Mouse (Mus musculus) liver, embryonic 12.5 days (tissue): ENCODE results near the gene Aarsd1. TPM values are rescaled to one million over a fixed set of nuclear protein-coding genes. Genes with fewer than 3 reads are reported as not detected.
A peak's percentile ranks its signal among the peaks of the same experiment; 100 is the strongest.
"Not testable (repeated sequence)": the region's sequence is repeated elsewhere in the genome, so short reads cannot be mapped to it uniquely, and the experiment has no call there.

ENCODE experiments used
- ATAC-seq: fragments of 200-750 bp; cut with Nextera tagmentation; 2 replicates; pipeline ENCODE4 v1.8.0; 2017; ENCODE audit warnings: moderate number of reproducible peaks, mild to moderate bottlenecking, moderate library complexity
- H3K27ac ChIP-seq: fragments of 300-500 bp; sonication (generic); 2 replicates; pipeline ENCODE4 v1.5.1; 2016; ENCODE audit warnings: mild to moderate bottlenecking
- H3K27me3 ChIP-seq: fragments of 300-500 bp; sonication (generic); replicated peaks from 2 replicates; pipeline ENCODE4 v1.6.1; 2016; ENCODE audit warnings: mild to moderate bottlenecking, moderate library complexity
- H3K36me3 ChIP-seq: fragments of 300-500 bp; sonication (generic); 2 replicates; pipeline ENCODE4 v1.6.1; 2016; ENCODE audit warnings: mild to moderate bottlenecking, moderate library complexity
- H3K4me1 ChIP-seq: fragments of 300-500 bp; sonication (generic); 2 replicates; pipeline ENCODE4 v1.6.1; 2016
- H3K4me2 ChIP-seq: fragments of 300-500 bp; sonication (generic); 2 replicates; pipeline ENCODE4 v1.6.1; 2016; ENCODE audit warnings: mild to moderate bottlenecking, moderate library complexity
- H3K4me3 ChIP-seq: fragments of 300-500 bp; sonication (generic); 2 replicates; pipeline ENCODE4 v1.5.1; 2016; ENCODE audit warnings: mild to moderate bottlenecking, moderate library complexity
- H3K9ac ChIP-seq: fragments of 300-500 bp; sonication (generic); 2 replicates; pipeline ENCODE4 v1.6.1; 2016; ENCODE audit warnings: mild to moderate bottlenecking, moderate library complexity
- H3K9me3 ChIP-seq: fragments of 300-500 bp; sonication (generic); replicated peaks from 2 replicates; pipeline ENCODE4 v1.6.1; 2016; ENCODE audit warnings: mild to moderate bottlenecking, moderate library complexity
- WGBS: fragments of 180-500 bp; shearing (Covaris S2); methylation state at CpG from one replicate; pipeline ENCODE4 v1.1.7; 2016; ENCODE audit not compliant: insufficient replicate concordance; 5-methylcytosine and 5-hydroxymethylcytosine counted together
- polyA plus RNA-seq: library from polyadenylated mRNA; unstranded; fragments of >200 nt; fragmentation: Nextera tagmentation; extraction: Ambion mirVana; gene quantifications from 2 replicates; pipeline ENCODE4 v1.2.1, GENCODE M21; 2016

Aarsd1 gene
- polyA plus RNA-seq, 1 experiment from 2014 or later, result 72.7 TPM

GRCm38 (mm10) chr11:101457631-101458030 is 40.2 kb upstream of the Aarsd1 start:
- peaks cover 70% of the 10 kb centered on the region for H3K36me3 ChIP-seq
- no peaks in the 10 kb centered on the region for H3K27me3 ChIP-seq
- no peak overlapping the region for H3K4me3 ChIP-seq
- peaks cover 24% of the 10 kb centered on the region for H3K4me1 ChIP-seq
- ATAC-seq, result no peak
- H3K9me3 ChIP-seq, result no peaks in the 10 kb centered on the region
- H3K27ac ChIP-seq, result no peak overlapping the region
- no peak overlapping the region for H3K4me2 ChIP-seq
- no peak overlapping the region for H3K9ac ChIP-seq
- WGBS, result 81% methylated on average over 9 of the region's 9 CpGs

GRCm38 (mm10) chr11:101455627-101456026 is 38.2 kb upstream of the Aarsd1 start:
- H3K27ac ChIP-seq, result no peak overlapping the region
- H3K9ac ChIP-seq, result no peak overlapping the region
- H3K4me1 ChIP-seq, result peaks cover 36% of the 10 kb centered on the region
- ATAC-seq, result no peak
- no peak overlapping the region for H3K4me2 ChIP-seq
- WGBS, result 79% methylated on average over 7 of the region's 7 CpGs
- H3K36me3 ChIP-seq, result peaks cover 53% of the 10 kb centered on the region
- no peak overlapping the region for H3K4me3 ChIP-seq
- no peaks in the 10 kb centered on the region for H3K27me3 ChIP-seq
- no peaks in the 10 kb centered on the region for H3K9me3 ChIP-seq

GRCm38 (mm10) chr11:101454702-101455101 is 37.3 kb upstream of the Aarsd1 start:
- no peaks in the 10 kb centered on the region for H3K9me3 ChIP-seq
- no peak overlapping the region for H3K4me3 ChIP-seq
- peaks cover 38% of the 10 kb centered on the region for H3K4me1 ChIP-seq
- WGBS, result 83% methylated on average over 6 of the region's 6 CpGs
- ATAC-seq, result no peak
- no peak overlapping the region for H3K4me2 ChIP-seq
- no peak overlapping the region for H3K9ac ChIP-seq
- H3K36me3 ChIP-seq, result peaks cover 44% of the 10 kb centered on the region
- no peak overlapping the region for H3K27ac ChIP-seq
- H3K27me3 ChIP-seq, result no peaks in the 10 kb centered on the region

- no peak overlapping the region for H3K9ac ChIP-seq
- 53% methylated on average over 10 of the region's 10 CpGs for WGBS
- H3K4me3 ChIP-seq, result no peak overlapping the region; the same call in 1 of the 2 replicates
- no peaks in the 10 kb centered on the region for H3K27me3 ChIP-seq
- no peak overlapping the region for H3K27ac ChIP-seq
- H3K36me3 ChIP-seq, result peaks cover 19% of the 10 kb centered on the region
- no peaks in the 10 kb centered on the region for H3K9me3 ChIP-seq
- H3K4me1 ChIP-seq, result peaks cover 52% of the 10 kb centered on the region
- ATAC-seq, result no peak
- no peak overlapping the region for H3K4me2 ChIP-seq
Observed at GRCm38 (mm10) chr11:101452093-101452774, 34.8 kb upstream of the Aarsd1 start.

- ATAC-seq, result no peak
- peaks cover 52% of the 10 kb centered on the region for H3K4me1 ChIP-seq
- no peaks in the 10 kb centered on the region for H3K9me3 ChIP-seq
- H3K4me3 ChIP-seq, result no peak overlapping the region; the same call in 1 of the 2 replicates
- peaks cover 13% of the 10 kb centered on the region for H3K36me3 ChIP-seq
- no peaks in the 10 kb centered on the region for H3K27me3 ChIP-seq
- H3K9ac ChIP-seq, result no peak overlapping the region
- H3K4me2 ChIP-seq, result no peak overlapping the region
- H3K27ac ChIP-seq, result no peak overlapping the region
- 89% methylated on average over 10 of the region's 10 CpGs for WGBS
Observed at GRCm38 (mm10) chr11:101451536-101451935, 34.1 kb upstream of the Aarsd1 start.

GRCm38 (mm10) chr11:101450394-101450793 is 33.0 kb upstream of the Aarsd1 start:
- WGBS, result 79% methylated on average over 3 of the region's 3 CpGs
- no peaks in the 10 kb centered on the region for H3K27me3 ChIP-seq
- H3K4me2 ChIP-seq, result 0 out of 2 replicates have a peak overlapping the region, but pooled peaks have one; percentile 8
- no peak for ATAC-seq
- H3K4me3 ChIP-seq, result no peak overlapping the region
- H3K4me1 ChIP-seq, result peaks cover 56% of the 10 kb centered on the region
- H3K36me3 ChIP-seq, result peaks cover 17% of the 10 kb centered on the region
- H3K27ac ChIP-seq, result no peak overlapping the region
- no peaks in the 10 kb centered on the region for H3K9me3 ChIP-seq
- H3K9ac ChIP-seq, result no peak overlapping the region

GRCm38 (mm10) chr11:101449596-101449995 is 32.2 kb upstream of the Aarsd1 start:
- Histone ChIP-seq H3K36me3 (peaks cover 25% of the 10 kb centered on the region), H3K4me2 (peak overlapping the region; percentile 85), H3K27ac (peak overlapping the region; percentile 96), H3K4me1 (peaks cover 61% of the 10 kb centered on the region), H3K9ac (0 out of 2 replicates have a peak overlapping the region, but pooled peaks have one; percentile 85), H3K4me3 (peak overlapping the region; percentile 81)
- not testable (repeated sequence) for H3K27me3 ChIP-seq, ATAC-seq, H3K9me3 ChIP-seq
- 65% methylated on average over 4 of the region's 4 CpGs for WGBS

- Histone ChIP-seq H3K27ac (peak overlapping the region; percentile 96), H3K27me3 (no peaks in the 10 kb centered on the region), H3K4me1 (peaks cover 68% of the 10 kb centered on the region), H3K36me3 (peaks cover 31% of the 10 kb centered on the region), H3K4me2 (peak overlapping the region; percentile 85), H3K9me3 (no peaks in the 10 kb centered on the region), H3K9ac (peak overlapping the region; percentile 85), H3K4me3 (peak overlapping the region; percentile 81)
- WGBS, result 42% methylated on average over 4 of the region's 4 CpGs
- peak; percentile 36; the same call in 1 of the 2 replicates for ATAC-seq
Observed at GRCm38 (mm10) chr11:101448899-101449298, 31.5 kb upstream of the Aarsd1 start.

GRCm38 (mm10) chr11:101448274-101448746 is 30.9 kb upstream of the Aarsd1 start, which contains the start of gene Ifi35:
Gene Ifi35 (plus strand): TSS chr11:101448407.
- peak within 1 kb of the TSS; percentile 81 for H3K4me3 ChIP-seq
- no peaks in the 10 kb centered on the region for H3K27me3 ChIP-seq
- peak; percentile 89 for ATAC-seq
- peak within 1 kb of the TSS; percentile 96 for H3K27ac ChIP-seq
- 6% methylated on average over 10 of the region's 10 CpGs for WGBS
- H3K4me1 ChIP-seq, result peaks cover 74% of the 10 kb centered on the region
- peak within 1 kb of the TSS; percentile 85 for H3K4me2 ChIP-seq
- H3K9me3 ChIP-seq, result no peaks in the 10 kb centered on the region
- H3K9ac ChIP-seq, result peak within 1 kb of the TSS; percentile 85
- peaks cover 31% of the 10 kb centered on the region for H3K36me3 ChIP-seq

- peak overlapping the region; percentile 81 for H3K4me3 ChIP-seq
- H3K27ac ChIP-seq, result peak overlapping the region; percentile 96
- H3K4me2 ChIP-seq, result peak overlapping the region; percentile 85
- no peaks in the 10 kb centered on the region for H3K27me3 ChIP-seq
- H3K4me1 ChIP-seq, result peaks cover 79% of the 10 kb centered on the region
- no peaks in the 10 kb centered on the region for H3K9me3 ChIP-seq
- H3K36me3 ChIP-seq, result peaks cover 35% of the 10 kb centered on the region
- no peak for ATAC-seq
- WGBS, result 79% methylated on average over 5 of the region's 5 CpGs
- no peak overlapping the region; the same call in 1 of the 2 replicates for H3K9ac ChIP-seq
Observed at GRCm38 (mm10) chr11:101447786-101448185, 30.4 kb upstream of the Aarsd1 start.

GRCm38 (mm10) chr11:101446860-101447259 is 29.4 kb upstream of the Aarsd1 start:
- not testable (repeated sequence) for ATAC-seq, H3K4me3 ChIP-seq, H3K27ac ChIP-seq, H3K9me3 ChIP-seq, H3K4me2 ChIP-seq, H3K9ac ChIP-seq, H3K27me3 ChIP-seq
- Histone ChIP-seq H3K36me3 (peaks cover 36% of the 10 kb centered on the region), H3K4me1 (peaks cover 71% of the 10 kb centered on the region)
- 78% methylated on average over 8 of the region's 8 CpGs for WGBS

GRCm38 (mm10) chr11:101446319-101446718 is 28.9 kb upstream of the Aarsd1 start:
- Histone ChIP-seq H3K27me3 (no peaks in the 10 kb centered on the region), H3K9ac (no peak overlapping the region), H3K27ac (peak overlapping the region; percentile 71), H3K9me3 (no peaks in the 10 kb centered on the region), H3K4me1 (peaks cover 66% of the 10 kb centered on the region), H3K36me3 (peaks cover 36% of the 10 kb centered on the region), H3K4me3 (no peak overlapping the region), H3K4me2 (no peak overlapping the region)
- WGBS, result 54% methylated on average over 1 of the region's 1 CpGs
- ATAC-seq, result no peak
